Mouse (Mus musculus): Measurements from ENCODE around the gene 9930104L06Rik.

The 9930104L06Rik gene

GRCm38 (mm10) chr4:124988382-124988781 is 51.5 kb downstream of the 9930104L06Rik start:
- in situ Hi-C loops (cut with MboI, MseI): loop anchor here (25.0 kb wide), 1 partner anchor 1051 kb away; no protein-coding TSS in a partner anchor

GRCm38 (mm10) chr4:124989787-124990253 is 53.0 kb downstream of the 9930104L06Rik start:
- in situ Hi-C loops (cut with MboI, MseI): loop anchor here (10.0 to 25.0 kb wide), 2 partner anchors 645 to 1053 kb away; no protein-coding TSS in a partner anchor

- in situ Hi-C loops (cut with MboI, MseI): loop anchor here (10.0 to 25.0 kb wide), 2 partner anchors 644 to 1053 kb away; no protein-coding TSS in a partner anchor
Observed at GRCm38 (mm10) chr4:124990325-124990724, 53.5 kb downstream of the 9930104L06Rik start.
